Mouse (Mus musculus): ENCODE measurements around the gene Prkcsh. TPM values are rescaled to one million over a fixed set of nuclear protein-coding genes. Genes with fewer than 3 reads are reported as not detected.

Gene Prkcsh
- total and polyA plus RNA-seq, 3 experiments: 46.2 to 67.5 (median 61.5) TPM

GRCm38 (mm10) chr9:22024592-22024991 is 22.0 kb downstream of the Prkcsh start:
- Histone ChIP-seq H3K9ac (ENCODE audit: low read depth, low read length) (no peak overlapping the region), H3K4me1 (ENCODE audit: control insufficient read depth, insufficient read depth, low read length) (no peaks in the 10 kb centered on the region), H3K4me3 (no peak overlapping the region), H3K27me3 (ENCODE audit: control insufficient read depth, insufficient read depth, low read length) (no peaks in the 10 kb centered on the region), H3K36me3 (ENCODE audit: control insufficient read depth, insufficient read depth, low read length) (no peaks in the 10 kb centered on the region), H3K27ac (no peak overlapping the region), H3K79me2 (replicated peaks; ENCODE audit: control insufficient read depth, insufficient read depth, low read length) (no peaks in the 10 kb centered on the region)
- intact Hi-C loops (cut with DNase I): no loop called here
- 60% methylated on average over 8 of the region's 8 CpGs for WGBS
- DNase-seq: no peak
- TF ChIP-seq POLR2A (IDR thresholded peaks at IDR 0.05; ENCODE audit: insufficient read depth, low read depth, low read length): no peak

GRCm38 (mm10) chr9:22028467-22028866 is 25.9 kb downstream of the Prkcsh start:
- Histone ChIP-seq H3K36me3 (ENCODE audit: control insufficient read depth, insufficient read depth, low read length) (no peaks in the 10 kb centered on the region), H3K4me3 (no peak overlapping the region), H3K27me3 (ENCODE audit: control insufficient read depth, insufficient read depth, low read length) (no peaks in the 10 kb centered on the region), H3K27ac (no peak overlapping the region), H3K4me1 (ENCODE audit: control insufficient read depth, insufficient read depth, low read length) (no peaks in the 10 kb centered on the region), H3K9ac (ENCODE audit: low read depth, low read length) (no peak overlapping the region), H3K79me2 (replicated peaks; ENCODE audit: control insufficient read depth, insufficient read depth, low read length) (no peaks in the 10 kb centered on the region)
- 40% methylated on average over 7 of the region's 7 CpGs for WGBS
- DNase-seq: no peak
- TF ChIP-seq CTCF (IDR thresholded peaks at IDR 0.05) (no peak), EP300 (IDR thresholded peaks at IDR 0.05; ENCODE audit: insufficient read depth, low read depth, low read length) (no peak), POLR2A (IDR thresholded peaks at IDR 0.05; ENCODE audit: insufficient read depth, low read depth, low read length) (no peak)
- intact Hi-C loops (cut with DNase I): no loop called here

- intact Hi-C loops (cut with DNase I): no loop called here
- TF ChIP-seq CTCF (IDR thresholded peaks at IDR 0.05) (no peak), POLR2A (IDR thresholded peaks at IDR 0.05; ENCODE audit: insufficient read depth, low read depth, low read length) (no peak), EP300 (IDR thresholded peaks at IDR 0.05; ENCODE audit: insufficient read depth, low read depth, low read length) (no peak)
- Histone ChIP-seq H3K4me3 (no peak overlapping the region), H3K27me3 (ENCODE audit: control insufficient read depth, insufficient read depth, low read length) (no peaks in the 10 kb centered on the region), H3K27ac (no peak overlapping the region), H3K9ac (ENCODE audit: low read depth, low read length) (no peak overlapping the region), H3K79me2 (replicated peaks; ENCODE audit: control insufficient read depth, insufficient read depth, low read length) (no peaks in the 10 kb centered on the region), H3K4me1 (ENCODE audit: control insufficient read depth, insufficient read depth, low read length) (no peaks in the 10 kb centered on the region), H3K36me3 (ENCODE audit: control insufficient read depth, insufficient read depth, low read length) (no peaks in the 10 kb centered on the region)
- DNase-seq: no peak
- WGBS: 90% methylated on average over 9 of the region's 9 CpGs
Observed at GRCm38 (mm10) chr9:22030386-22030785, 27.8 kb downstream of the Prkcsh start.

- TF ChIP-seq CTCF (IDR thresholded peaks at IDR 0.05): no peak
- no peak for TF ChIP-seq EP300 (IDR thresholded peaks at IDR 0.05; ENCODE audit: insufficient read depth, low read depth, low read length)
- TF ChIP-seq POLR2A (IDR thresholded peaks at IDR 0.05; ENCODE audit: insufficient read depth, low read depth, low read length): no peak
- H3K36me3 ChIP-seq (ENCODE audit: control insufficient read depth, insufficient read depth, low read length): no peaks in the 10 kb centered on the region
- no peak for DNase-seq
- H3K4me1 ChIP-seq (ENCODE audit: control insufficient read depth, insufficient read depth, low read length): no peaks in the 10 kb centered on the region
- H3K27ac ChIP-seq: no peak overlapping the region
- H3K4me3 ChIP-seq: no peak overlapping the region
- no peak overlapping the region for H3K9ac ChIP-seq (ENCODE audit: low read depth, low read length)
- intact Hi-C loops (cut with DNase I): no loop called here
- H3K27me3 ChIP-seq (ENCODE audit: control insufficient read depth, insufficient read depth, low read length): 0 out of 2 replicates have a peak, but pooled peaks cover 2% of the 10 kb centered on the region
- H3K79me2 ChIP-seq (replicated peaks; ENCODE audit: control insufficient read depth, insufficient read depth, low read length): no peaks in the 10 kb centered on the region
- WGBS: 54% methylated on average over 6 of the region's 6 CpGs
Observed at GRCm38 (mm10) chr9:22035300-22036044, 32.9 kb downstream of the Prkcsh start.

- no peaks in the 10 kb centered on the region for H3K4me1 ChIP-seq (ENCODE audit: control insufficient read depth, insufficient read depth, low read length)
- no peaks in the 10 kb centered on the region for H3K79me2 ChIP-seq (replicated peaks; ENCODE audit: control insufficient read depth, insufficient read depth, low read length)
- no peak overlapping the region for H3K9ac ChIP-seq (ENCODE audit: low read depth, low read length)
- H3K27me3 ChIP-seq (ENCODE audit: control insufficient read depth, insufficient read depth, low read length): 0 out of 2 replicates have a peak, but pooled peaks cover 2% of the 10 kb centered on the region
- WGBS: 63% methylated on average over 10 of the region's 10 CpGs
- intact Hi-C loops (cut with DNase I): no loop called here
- DNase-seq: no peak
- H3K4me3 ChIP-seq: no peak overlapping the region
- H3K27ac ChIP-seq: no peak overlapping the region
- H3K36me3 ChIP-seq (ENCODE audit: control insufficient read depth, insufficient read depth, low read length): no peaks in the 10 kb centered on the region
- TF ChIP-seq CTCF (IDR thresholded peaks at IDR 0.05) (no peak), POLR2A (IDR thresholded peaks at IDR 0.05; ENCODE audit: insufficient read depth, low read depth, low read length) (no peak), EP300 (IDR thresholded peaks at IDR 0.05; ENCODE audit: insufficient read depth, low read depth, low read length) (no peak)
Observed at GRCm38 (mm10) chr9:22037826-22038225, 35.2 kb downstream of the Prkcsh start.

- Histone ChIP-seq H3K79me2 (replicated peaks; ENCODE audit: control insufficient read depth, insufficient read depth, low read length) (no peaks in the 10 kb centered on the region), H3K36me3 (ENCODE audit: control insufficient read depth, insufficient read depth, low read length) (no peaks in the 10 kb centered on the region), H3K27me3 (ENCODE audit: control insufficient read depth, insufficient read depth, low read length) (0 out of 2 replicates have a peak, but pooled peaks cover 2% of the 10 kb centered on the region), H3K4me3 (no peak overlapping the region), H3K4me1 (ENCODE audit: control insufficient read depth, insufficient read depth, low read length) (no peaks in the 10 kb centered on the region), H3K27ac (no peak overlapping the region), H3K9ac (ENCODE audit: low read depth, low read length) (no peak overlapping the region)
- TF ChIP-seq POLR2A (IDR thresholded peaks at IDR 0.05; ENCODE audit: insufficient read depth, low read depth, low read length) (no peak), CTCF (IDR thresholded peaks at IDR 0.05) (no peak), EP300 (IDR thresholded peaks at IDR 0.05; ENCODE audit: insufficient read depth, low read depth, low read length) (no peak)
- no peak for DNase-seq
- 71% methylated on average over 2 of the region's 2 CpGs for WGBS
- intact Hi-C loops (cut with DNase I): no loop called here
Observed at GRCm38 (mm10) chr9:22041832-22042231, 39.2 kb downstream of the Prkcsh start.

Data from heart, adult 2 months (tissue).